Mouse (Mus musculus): ENCODE measurements around the gene Cmip.

GRCm38 (mm10) chr8:117292262-117292661 is 35.4 kb downstream of the Cmip start:
- TF ChIP-seq CTCF (IDR thresholded peaks at IDR 0.05; ENCODE audit: insufficient read depth, low read depth, low read length) (no peak), POLR2A (IDR thresholded peaks at IDR 0.05; ENCODE audit: insufficient read depth, low read depth, low read length) (no peak)
